Mouse (Mus musculus) forebrain, embryonic 15.5 days (tissue): ENCODE results near the gene Khnyn. TPM values are rescaled to one million over a fixed set of nuclear protein-coding genes. Genes with fewer than 3 reads are reported as not detected.
A peak's percentile ranks its signal among the peaks of the same experiment; 100 is the strongest.

Experiments
- ATAC-seq: fragments of 200-750 bp; cut with Nextera tagmentation; replicated peaks from 2 replicates; pipeline ENCODE4 v1.8.0; 2017; ENCODE audit warnings: mild to moderate bottlenecking, moderate TSS enrichment, moderate library complexity
- H3K27ac ChIP-seq: fragments of 300-500 bp; sonication (generic); replicated peaks from 2 replicates; pipeline ENCODE4 v1.5.1; 2015; ENCODE audit warnings: mild to moderate bottlenecking, inconsistent platforms
- H3K27me3 ChIP-seq: fragments of 300-500 bp; sonication (generic); 2 replicates; pipeline ENCODE4 v1.6.1; 2015; ENCODE audit warnings: inconsistent platforms
- H3K36me3 ChIP-seq: fragments of 300-500 bp; sonication (generic); 2 replicates; pipeline ENCODE4 v1.6.1; 2015; ENCODE audit warnings: mild to moderate bottlenecking, inconsistent platforms
- H3K4me1 ChIP-seq: fragments of 300-500 bp; sonication (generic); 2 replicates; pipeline ENCODE4 v1.6.1; 2015; ENCODE audit warnings: inconsistent platforms
- H3K4me2 ChIP-seq: fragments of 300-500 bp; sonication (generic); replicated peaks from 2 replicates; pipeline ENCODE4 v1.6.1; 2015; ENCODE audit warnings: mild to moderate bottlenecking, inconsistent platforms
- H3K4me3 ChIP-seq: fragments of 300-500 bp; sonication (generic); 2 replicates; pipeline ENCODE4 v1.5.1; 2015; ENCODE audit warnings: mild to moderate bottlenecking, inconsistent platforms
- H3K9ac ChIP-seq: fragments of 300-500 bp; sonication (generic); replicated peaks from 2 replicates; pipeline ENCODE4 v1.6.1; 2015; ENCODE audit warnings: mild to moderate bottlenecking, inconsistent platforms
- H3K9me3 ChIP-seq: fragments of 300-500 bp; sonication (generic); 2 replicates; pipeline ENCODE4 v1.6.1; 2016; ENCODE audit warnings: inconsistent platforms
- WGBS: fragments of 180-500 bp; shearing (Covaris S2); methylation state at CpG from one replicate; pipeline ENCODE4 v1.1.7; 2015; ENCODE audit warnings: mixed read lengths; 5-methylcytosine and 5-hydroxymethylcytosine counted together
- polyA plus RNA-seq: library from polyadenylated mRNA; unstranded; fragments of >200 nt; fragmentation: Nextera tagmentation; extraction: Ambion mirVana; gene quantifications from 2 replicates; pipeline ENCODE4 v1.2.1, GENCODE M21; 2015

Gene Khnyn
- polyA plus RNA-seq, 1 experiment from 2014 or later = 10.4 TPM

DNA sequence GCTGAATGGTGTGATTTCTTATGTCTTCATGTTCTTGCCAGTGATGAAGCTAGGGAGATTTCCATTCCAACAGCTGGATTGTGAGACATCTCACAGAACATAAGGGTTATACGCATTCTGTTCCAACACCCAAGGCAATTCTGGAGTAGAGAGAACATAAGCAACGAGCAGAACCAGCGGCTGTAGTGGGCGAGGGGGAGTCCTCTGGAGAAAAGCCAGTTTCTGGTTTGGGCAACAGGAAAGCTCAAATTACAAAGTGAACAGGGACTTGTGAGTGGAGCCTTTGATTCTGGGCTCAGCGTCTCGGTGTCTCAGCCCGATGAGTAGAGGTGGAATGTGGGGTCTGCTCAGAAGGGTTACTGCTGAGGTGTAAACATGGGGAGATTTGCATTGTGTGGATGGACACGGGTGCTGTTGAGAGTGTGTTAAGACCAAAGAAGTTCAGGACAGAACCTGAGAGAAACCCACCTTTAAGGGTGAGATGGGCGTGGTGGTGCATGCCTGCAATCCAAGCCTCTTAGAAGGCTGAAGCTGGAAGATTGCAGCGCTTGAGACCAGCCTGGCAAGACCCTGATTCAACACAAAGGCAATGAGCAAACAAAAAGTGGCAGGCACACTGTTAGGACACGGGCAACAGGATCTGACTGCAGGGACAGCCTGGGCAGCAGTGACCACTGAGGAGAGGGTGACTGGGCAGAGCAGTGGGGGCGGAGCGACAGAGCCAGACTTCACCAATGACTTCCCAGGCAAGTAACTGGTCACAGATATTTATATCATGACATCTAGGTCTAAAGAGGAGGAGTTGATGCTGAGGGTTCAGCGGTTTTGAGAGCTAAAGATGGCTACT lies 7.1 kb upstream of the Khnyn start:
- 30% methylated on average over 14 of the region's 14 CpGs for WGBS

DNA sequence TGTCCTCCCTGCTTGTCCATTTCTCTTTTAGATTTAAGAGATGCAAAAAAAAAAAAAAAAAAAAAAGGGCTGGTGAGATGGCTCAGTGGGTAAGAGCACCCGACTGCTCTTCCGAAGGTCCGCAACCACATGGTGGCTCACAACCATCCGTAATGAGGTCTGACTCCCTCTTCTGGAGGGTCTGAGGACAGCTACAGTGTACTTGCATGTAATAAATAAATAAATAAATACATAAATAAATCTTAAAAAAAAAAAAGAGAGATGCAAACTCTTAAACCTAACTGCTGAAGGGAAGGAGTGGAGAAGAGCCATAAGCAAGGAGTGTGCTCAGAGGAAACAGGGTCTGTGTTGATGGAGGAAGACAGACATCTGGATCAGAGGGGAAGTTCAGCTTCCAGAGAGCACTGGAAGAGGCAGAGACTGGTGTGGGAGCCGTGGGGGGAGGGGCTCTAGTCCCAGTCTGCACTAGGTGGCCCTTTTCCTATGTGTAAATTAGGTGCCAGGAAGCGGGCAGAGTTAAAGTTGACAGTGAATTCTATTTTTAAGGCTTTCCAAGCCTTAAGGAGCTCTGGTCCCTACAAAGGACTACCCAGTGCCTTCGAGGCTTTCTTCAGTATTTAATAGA lies 6.3 kb upstream of the Khnyn start:
- WGBS = 35% methylated on average over 7 of the region's 7 CpGs
- ATAC-seq = no peak
- H3K4me3 ChIP-seq = no peak overlapping the region
- H3K9me3 ChIP-seq = no peaks in the 10 kb centered on the region
- no peak overlapping the region for H3K9ac ChIP-seq
- H3K4me2 ChIP-seq = no peak overlapping the region
- H3K27me3 ChIP-seq = no peaks in the 10 kb centered on the region
- peaks cover 9% of the 10 kb centered on the region for H3K4me1 ChIP-seq
- no peak overlapping the region for H3K27ac ChIP-seq
- no peaks in the 10 kb centered on the region for H3K36me3 ChIP-seq

More for the DNA sequence above, 7.1 kb upstream of the Khnyn start:
- peaks cover 11% of the 10 kb centered on the region for H3K4me1 ChIP-seq
- H3K4me2 ChIP-seq = no peak overlapping the region
- H3K36me3 ChIP-seq = peaks cover 4% of the 10 kb centered on the region
- H3K4me3 ChIP-seq = no peak overlapping the region
- H3K9me3 ChIP-seq = no peaks in the 10 kb centered on the region
- no peak overlapping the region for H3K9ac ChIP-seq
- no peak overlapping the region for H3K27ac ChIP-seq
- ATAC-seq = no peak
- no peaks in the 10 kb centered on the region for H3K27me3 ChIP-seq

DNA sequence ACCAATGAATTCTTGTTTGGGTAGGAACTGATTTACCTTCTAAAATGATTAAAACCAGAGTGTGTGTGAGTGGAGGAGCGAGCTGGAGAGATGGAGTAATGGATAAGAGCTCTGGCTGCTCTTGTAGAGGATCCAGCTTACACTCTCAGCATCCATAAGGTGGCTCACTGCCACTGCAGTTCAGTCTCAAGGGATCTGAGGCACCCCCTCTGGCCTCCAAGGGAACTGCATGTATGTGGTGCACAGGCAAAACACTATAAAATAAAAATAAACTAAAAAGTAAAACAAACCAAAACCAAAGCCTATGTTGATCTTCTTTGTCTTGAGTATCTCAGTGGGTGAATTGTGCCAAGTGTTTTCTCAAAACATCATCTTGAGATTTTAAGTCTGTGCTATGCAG lies 5.1 kb upstream of the Khnyn start:
- Histone ChIP-seq H3K9me3 (no peaks in the 10 kb centered on the region), H3K27ac (no peak overlapping the region), H3K4me1 (peaks cover 8% of the 10 kb centered on the region), H3K4me3 (no peak overlapping the region), H3K27me3 (no peaks in the 10 kb centered on the region), H3K9ac (no peak overlapping the region), H3K36me3 (no peaks in the 10 kb centered on the region), H3K4me2 (no peak overlapping the region)
- ATAC-seq = no peak
- 24% methylated on average over 1 of the region's 1 CpGs for WGBS

DNA sequence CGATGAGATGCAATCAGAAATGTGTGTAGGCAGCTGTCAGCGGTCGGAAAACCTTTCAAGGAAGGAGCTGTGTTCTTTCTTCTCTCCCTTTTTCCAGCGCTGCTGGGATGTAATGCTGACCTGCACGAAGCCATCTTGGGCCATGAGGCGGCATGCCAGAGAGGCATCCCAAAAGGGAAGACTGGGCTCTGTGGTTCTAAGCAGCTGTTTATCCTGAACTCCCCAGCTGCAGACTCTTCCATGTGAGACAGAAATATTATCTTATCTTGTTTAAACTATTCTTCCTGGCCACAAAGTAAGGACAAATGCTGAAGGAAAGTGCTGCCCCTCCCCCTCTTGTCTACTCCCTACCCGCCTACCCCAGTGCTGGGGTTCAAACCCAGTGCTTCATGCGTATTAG lies 3.8 kb upstream of the Khnyn start:
- no peaks in the 10 kb centered on the region for H3K36me3 ChIP-seq
- WGBS = 83% methylated on average over 8 of the region's 8 CpGs
- no peak overlapping the region for H3K27ac ChIP-seq
- H3K4me3 ChIP-seq = no peak overlapping the region
- H3K27me3 ChIP-seq = no peaks in the 10 kb centered on the region
- no peak overlapping the region for H3K9ac ChIP-seq
- ATAC-seq = no peak
- peaks cover 17% of the 10 kb centered on the region for H3K4me1 ChIP-seq
- H3K9me3 ChIP-seq = no peaks in the 10 kb centered on the region
- no peak overlapping the region for H3K4me2 ChIP-seq

DNA sequence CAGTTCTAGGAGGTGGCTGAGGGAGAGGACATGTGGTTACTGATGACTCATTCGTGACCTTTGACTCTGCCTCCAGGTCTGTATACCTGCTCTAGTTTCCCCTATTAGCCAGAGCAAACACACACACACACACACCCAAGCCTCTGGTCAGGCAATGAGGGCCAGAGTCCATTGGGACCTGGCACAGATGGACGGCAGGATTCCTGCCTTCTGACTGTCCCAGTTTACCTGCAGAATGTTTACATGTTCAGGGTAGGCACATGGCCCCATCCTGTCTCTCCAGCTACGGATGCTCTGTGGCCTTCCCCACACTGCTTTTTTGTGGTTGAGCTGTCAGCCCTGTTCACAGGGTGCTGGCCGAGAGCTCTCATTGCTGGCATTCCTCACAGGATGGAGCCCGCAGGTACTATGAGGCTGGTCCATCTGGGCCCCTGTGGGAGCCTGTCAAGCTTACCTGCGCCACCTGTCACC lies 2.5 kb upstream of the Khnyn start:
- no peak overlapping the region for H3K27ac ChIP-seq
- no peaks in the 10 kb centered on the region for H3K27me3 ChIP-seq
- H3K9me3 ChIP-seq = no peaks in the 10 kb centered on the region
- H3K4me3 ChIP-seq = no peak overlapping the region
- H3K4me1 ChIP-seq = peaks cover 21% of the 10 kb centered on the region
- ATAC-seq = no peak
- H3K4me2 ChIP-seq = no peak overlapping the region
- H3K9ac ChIP-seq = no peak overlapping the region
- WGBS = 80% methylated on average over 6 of the region's 6 CpGs
- peaks cover under 1% of the 10 kb centered on the region; the same call in 1 of the 2 replicates for H3K36me3 ChIP-seq

DNA sequence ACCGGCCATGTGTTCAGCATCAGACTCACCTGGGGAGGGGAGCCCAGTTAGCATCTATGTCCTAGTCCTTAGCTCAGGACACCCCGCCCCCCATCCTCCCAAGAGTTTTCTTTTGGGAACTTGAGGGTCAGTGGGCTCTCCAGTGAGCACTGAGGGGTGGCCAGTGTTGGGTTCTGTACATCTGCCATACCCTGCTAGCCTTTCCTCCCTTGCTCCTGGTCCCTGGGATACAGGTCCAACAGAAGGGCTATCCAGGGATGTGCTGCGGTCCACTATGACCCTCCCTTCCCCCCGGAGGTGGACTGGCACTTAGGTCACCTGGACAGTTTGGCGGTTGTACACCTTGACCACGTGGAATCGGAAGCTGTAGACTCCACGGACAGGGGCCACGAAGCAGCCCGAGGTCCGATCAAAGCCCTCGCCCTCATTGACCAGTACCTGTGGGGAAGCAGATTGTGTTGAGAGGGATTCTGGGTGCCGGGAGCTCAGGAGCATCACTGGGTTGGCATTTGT lies 1.5 kb upstream of the Khnyn start:
- Histone ChIP-seq H3K4me3 (no peak overlapping the region), H3K9me3 (no peaks in the 10 kb centered on the region), H3K27ac (no peak overlapping the region), H3K27me3 (no peaks in the 10 kb centered on the region), H3K36me3 (peaks cover 4% of the 10 kb centered on the region; the same call in 1 of the 2 replicates), H3K4me2 (no peak overlapping the region), H3K4me1 (peaks cover 21% of the 10 kb centered on the region), H3K9ac (no peak overlapping the region)
- 94% methylated on average over 13 of the region's 13 CpGs for WGBS
- ATAC-seq = no peak

DNA sequence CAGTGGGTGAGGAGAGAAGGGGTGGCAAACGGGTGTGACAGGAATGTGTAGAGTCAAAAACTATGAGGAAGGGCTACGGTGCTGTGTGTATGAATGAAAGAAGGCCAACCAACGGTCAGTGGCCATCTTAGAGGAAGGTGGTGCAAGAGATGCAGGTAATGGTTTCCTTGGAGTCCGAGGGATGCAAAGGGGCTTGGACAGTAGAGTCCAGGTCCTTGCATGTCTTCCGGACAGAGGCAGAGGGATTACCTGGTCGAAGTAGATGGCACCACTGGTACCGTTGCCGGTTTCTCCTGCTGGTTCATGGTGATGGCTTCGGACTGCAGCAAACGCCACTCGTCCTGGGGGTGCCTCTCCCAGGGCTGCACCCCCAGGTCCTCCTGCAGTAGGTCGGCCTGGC lies 1.1 kb upstream of the Khnyn start:
- Histone ChIP-seq H3K4me3 (no peak overlapping the region), H3K9ac (no peak overlapping the region), H3K27ac (no peak overlapping the region), H3K36me3 (peaks cover 7% of the 10 kb centered on the region), H3K9me3 (no peaks in the 10 kb centered on the region), H3K4me1 (peaks cover 21% of the 10 kb centered on the region), H3K27me3 (no peaks in the 10 kb centered on the region), H3K4me2 (no peak overlapping the region)
- no peak for ATAC-seq
- 91% methylated on average over 12 of the region's 12 CpGs for WGBS

DNA sequence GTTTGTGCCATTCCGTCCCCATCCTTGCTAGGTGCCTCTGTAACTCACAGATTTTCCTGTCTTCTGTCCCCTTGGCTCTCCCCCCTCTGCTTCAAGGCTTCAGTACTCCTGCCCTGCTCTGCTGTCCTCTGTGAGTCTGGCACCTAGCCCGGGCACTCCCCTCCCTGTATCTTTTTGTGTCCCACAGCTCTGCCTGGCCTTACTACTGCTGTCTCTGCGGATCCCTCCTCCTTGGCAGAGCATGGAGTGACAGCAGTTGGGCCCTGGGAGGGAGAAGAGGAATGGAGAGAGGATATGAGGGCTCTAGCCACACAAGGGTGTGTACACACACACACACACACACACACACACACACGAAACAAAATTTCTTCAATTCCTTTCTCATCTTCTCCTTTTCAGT lies 581 bp upstream of the Khnyn start, which contains the start of gene Cbln3:
Gene Cbln3, minus strand, starts transcription at position 227 of the 400 bp plus-strand sequence.
- 17% methylated on average over 4 of the region's 4 CpGs for WGBS
- H3K4me1 ChIP-seq = peaks cover 21% of the 10 kb centered on the region
- peak within 1 kb of the TSS; percentile 82 for H3K9ac ChIP-seq
- H3K27ac ChIP-seq = peak within 1 kb of the TSS; percentile 73
- H3K36me3 ChIP-seq = peaks cover 11% of the 10 kb centered on the region
- H3K4me3 ChIP-seq = peak within 1 kb of the TSS; percentile 82
- no peaks in the 10 kb centered on the region for H3K9me3 ChIP-seq
- peak within 1 kb of the TSS; percentile 79 for H3K4me2 ChIP-seq
- no peaks in the 10 kb centered on the region for H3K27me3 ChIP-seq
- peak; percentile 36 for ATAC-seq

DNA sequence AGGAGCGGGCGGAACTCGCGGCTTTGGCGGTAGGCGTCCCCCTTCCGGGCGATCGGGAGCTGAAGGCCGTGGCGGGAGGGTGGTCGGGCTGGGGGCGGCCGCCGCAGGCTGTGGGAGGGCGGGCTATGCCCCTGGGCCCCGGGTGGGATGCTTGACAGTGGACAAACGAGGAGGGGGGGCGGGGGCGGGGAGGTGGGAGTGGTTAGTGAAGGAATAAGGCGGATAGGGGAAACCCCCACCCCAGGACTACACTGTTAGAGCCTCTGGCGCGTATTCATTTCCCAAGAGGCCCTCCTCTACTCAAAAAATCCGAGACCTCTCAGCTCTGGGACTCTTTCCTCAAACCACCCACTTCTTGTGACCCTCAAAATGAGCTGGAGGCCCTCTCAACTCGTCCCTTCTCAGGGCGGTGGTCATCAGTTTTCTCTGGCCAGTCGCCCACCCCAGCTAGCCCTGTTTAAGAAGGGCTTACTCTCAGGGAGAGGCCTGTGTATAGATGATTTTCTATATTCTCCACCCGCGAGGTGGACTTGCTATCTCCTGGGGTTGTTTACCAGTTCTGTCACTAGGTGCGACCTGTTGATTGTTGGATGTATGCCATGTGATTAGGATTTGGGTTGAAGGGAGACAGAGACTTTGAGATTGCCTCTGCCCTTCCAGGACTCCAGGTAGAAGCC lies 505 bp downstream of the Khnyn start:
- ATAC-seq = peak; percentile 68

DNA sequence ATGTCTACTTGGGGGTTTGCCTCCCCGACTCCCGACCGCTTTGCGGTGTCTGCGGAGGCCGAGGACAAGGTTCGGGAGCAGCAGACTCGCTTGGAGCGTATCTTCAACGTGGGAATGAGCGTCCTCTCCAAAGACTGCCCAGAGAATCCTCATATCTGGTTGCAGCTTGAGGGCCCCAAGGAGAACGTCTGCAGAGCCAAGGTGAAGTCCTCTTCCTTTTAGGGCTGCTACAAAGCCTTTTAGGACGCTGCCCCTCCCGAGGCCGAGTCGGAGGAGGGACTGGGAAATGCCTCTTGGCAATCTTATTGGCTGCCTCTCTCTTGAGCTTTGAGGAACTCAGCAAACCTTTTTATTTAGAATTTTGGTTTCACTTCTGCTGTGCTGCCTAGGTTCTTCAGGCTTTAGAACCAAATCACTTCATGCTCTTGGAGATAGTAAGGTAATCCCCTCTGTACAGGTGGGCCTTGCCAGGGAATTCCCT lies 1.1 kb downstream of the Khnyn start:
- no peaks in the 10 kb centered on the region for H3K9me3 ChIP-seq
- H3K36me3 ChIP-seq = peaks cover 20% of the 10 kb centered on the region
- H3K4me3 ChIP-seq = peak overlapping the region; percentile 82
- H3K27me3 ChIP-seq = no peaks in the 10 kb centered on the region
- H3K4me2 ChIP-seq = peak overlapping the region; percentile 79
- ATAC-seq = no peak
- H3K9ac ChIP-seq = peak overlapping the region; percentile 82
- 0 out of 2 replicates have a peak overlapping the region, but pooled peaks have one; percentile 73 for H3K27ac ChIP-seq
- H3K4me1 ChIP-seq = peaks cover 21% of the 10 kb centered on the region
- 6% methylated on average over 16 of the region's 16 CpGs for WGBS

More for the DNA sequence above, 505 bp downstream of the Khnyn start:
- H3K9ac ChIP-seq = peak overlapping the region; percentile 82
- H3K27me3 ChIP-seq = no peaks in the 10 kb centered on the region
- peak overlapping the region; percentile 73 for H3K27ac ChIP-seq
- H3K36me3 ChIP-seq = peaks cover 20% of the 10 kb centered on the region
- peaks cover 21% of the 10 kb centered on the region for H3K4me1 ChIP-seq
- H3K9me3 ChIP-seq = no peaks in the 10 kb centered on the region
- peak overlapping the region; percentile 82 for H3K4me3 ChIP-seq
- 2% methylated on average over 17 of the region's 30 CpGs for WGBS
- peak overlapping the region; percentile 79 for H3K4me2 ChIP-seq

DNA sequence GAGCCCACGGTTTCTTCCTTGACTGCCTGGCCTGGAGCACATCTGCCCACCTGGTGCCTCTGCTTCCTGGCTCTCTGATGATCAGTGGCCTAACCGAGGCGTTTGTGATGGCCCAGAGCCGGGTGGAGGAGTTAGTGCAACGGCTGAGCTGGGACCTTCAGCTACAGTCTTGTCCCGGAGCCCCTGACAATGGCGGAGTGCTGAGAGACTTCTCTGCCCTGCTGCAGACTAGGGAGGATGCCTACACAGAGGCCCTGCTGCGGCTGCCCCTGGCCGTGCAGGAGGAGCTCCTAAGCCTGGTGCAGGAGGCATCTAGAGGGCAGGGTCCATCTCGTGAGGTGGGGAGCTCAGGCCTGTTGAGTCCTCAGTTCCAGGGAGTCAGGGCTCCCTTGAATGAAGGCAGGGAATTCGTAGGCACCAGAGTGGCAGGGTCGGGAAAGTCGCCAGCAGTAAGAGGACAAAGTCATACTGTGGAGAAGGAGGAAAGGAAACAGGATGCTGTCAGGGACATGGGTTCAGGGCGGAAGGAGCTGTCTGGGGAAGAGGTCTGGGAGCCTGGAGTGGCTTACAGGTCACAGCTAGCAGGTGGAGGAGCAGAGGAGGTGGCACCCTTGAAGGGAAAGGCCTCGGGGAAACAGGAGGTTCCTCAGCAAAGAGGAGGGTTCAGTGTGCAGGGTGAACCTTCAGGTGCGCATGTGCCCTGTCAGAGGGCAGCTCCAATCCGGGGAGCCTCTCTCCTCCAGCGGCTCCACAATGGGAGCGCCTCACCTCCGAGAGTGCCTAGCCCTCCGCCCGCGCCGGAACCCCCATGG lies 2.0 kb downstream of the Khnyn start:
- Histone ChIP-seq H3K4me1 (peaks cover 21% of the 10 kb centered on the region), H3K4me2 (0 out of 2 replicates have a peak overlapping the region, but pooled peaks have one; percentile 79), H3K27me3 (no peaks in the 10 kb centered on the region), H3K4me3 (no peak overlapping the region), H3K27ac (no peak overlapping the region), H3K9ac (no peak overlapping the region), H3K9me3 (no peaks in the 10 kb centered on the region), H3K36me3 (peaks cover 20% of the 10 kb centered on the region)
- WGBS = 85% methylated on average over 24 of the region's 24 CpGs
- no peak for ATAC-seq
